Mouse (Mus musculus) hindbrain, embryonic 15.5 days (tissue): ENCODE measurements around the gene Irs3. TPM values are rescaled to one million over a fixed set of nuclear protein-coding genes. Genes with fewer than 3 reads are reported as not detected.

ENCODE experiments used
- ATAC-seq: fragments of 200-750 bp; cut with Nextera tagmentation; 2 replicates; pipeline ENCODE4 v1.8.0; 2017; ENCODE audit warnings: low read depth, moderate number of reproducible peaks, moderate TSS enrichment; ENCODE audit not compliant: low FRiP score
- H3K27ac ChIP-seq: fragments of 300-500 bp; sonication (generic); replicated peaks from 2 replicates; pipeline ENCODE4 v1.5.1; 2015; ENCODE audit warnings: mild to moderate bottlenecking, inconsistent platforms
- H3K27me3 ChIP-seq: fragments of 300-500 bp; sonication (generic); 2 replicates; pipeline ENCODE4 v1.6.1; 2015; ENCODE audit warnings: control low read depth, inconsistent platforms
- H3K36me3 ChIP-seq: fragments of 300-500 bp; sonication (generic); 2 replicates; pipeline ENCODE4 v1.6.1; 2015; ENCODE audit warnings: control low read depth, inconsistent platforms
- H3K4me1 ChIP-seq: fragments of 300-500 bp; sonication (generic); replicated peaks from 2 replicates; pipeline ENCODE4 v1.6.1; 2015; ENCODE audit warnings: control low read depth, inconsistent platforms
- H3K4me2 ChIP-seq: fragments of 300-500 bp; sonication (generic); 2 replicates; pipeline ENCODE4 v1.6.1; 2015; ENCODE audit warnings: moderate library complexity, mild to moderate bottlenecking, inconsistent platforms
- H3K4me3 ChIP-seq: fragments of 300-500 bp; sonication (generic); 2 replicates; pipeline ENCODE4 v1.5.1; 2015; ENCODE audit warnings: mild to moderate bottlenecking, inconsistent platforms
- H3K9ac ChIP-seq: fragments of 300-500 bp; sonication (generic); 2 replicates; pipeline ENCODE4 v1.6.1; 2015; ENCODE audit warnings: inconsistent platforms
- H3K9me3 ChIP-seq: fragments of 300-500 bp; sonication (generic); 2 replicates; pipeline ENCODE4 v1.6.1; 2016; ENCODE audit warnings: control low read depth, inconsistent platforms
- WGBS: fragments of 180-500 bp; shearing (Covaris S2); methylation state at CpG from one replicate; pipeline ENCODE4 v1.1.7; 2015; 5-methylcytosine and 5-hydroxymethylcytosine counted together
- polyA plus RNA-seq: library from polyadenylated mRNA; unstranded; fragments of >200 nt; fragmentation: Nextera tagmentation; extraction: Ambion mirVana; gene quantifications from 2 replicates; pipeline ENCODE4 v1.2.1, GENCODE M21; 2015

Gene Irs3
- polyA plus RNA-seq, 1 experiment from 2014 or later: 0.12 TPM

- peaks cover 23% of the 10 kb centered on the region for H3K4me1 ChIP-seq
- no peaks in the 10 kb centered on the region for H3K36me3 ChIP-seq
- H3K4me2 ChIP-seq: no peak overlapping the region
- no peak for ATAC-seq
- H3K27ac ChIP-seq: no peak overlapping the region
- no peak overlapping the region for H3K4me3 ChIP-seq
- no peaks in the 10 kb centered on the region for H3K27me3 ChIP-seq
- no peaks in the 10 kb centered on the region for H3K9me3 ChIP-seq
- no peak overlapping the region for H3K9ac ChIP-seq
- WGBS: 86% methylated on average over 3 of the region's 3 CpGs
These were observed 33.2 kb upstream of the Irs3 start for GRCm38 (mm10) chr5:137678736-137679135.

- Histone ChIP-seq H3K27me3 (no peaks in the 10 kb centered on the region), H3K9ac (no peak overlapping the region), H3K4me1 (peaks cover 14% of the 10 kb centered on the region), H3K4me2 (no peak overlapping the region), H3K27ac (no peak overlapping the region), H3K36me3 (no peaks in the 10 kb centered on the region), H3K4me3 (no peak overlapping the region), H3K9me3 (no peaks in the 10 kb centered on the region)
- 97% methylated on average over 8 of the region's 8 CpGs for WGBS
- ATAC-seq: no peak
These were observed 32.3 kb upstream of the Irs3 start for GRCm38 (mm10) chr5:137677859-137678258.

GRCm38 (mm10) chr5:137674786-137675185 lies 29.3 kb upstream of the Irs3 start:
- ATAC-seq: no peak
- no peak overlapping the region for H3K27ac ChIP-seq

GRCm38 (mm10) chr5:137673015-137673414 lies 27.5 kb upstream of the Irs3 start:
- WGBS: 93% methylated on average over 6 of the region's 6 CpGs
- Histone ChIP-seq H3K36me3 (no peaks in the 10 kb centered on the region), H3K4me2 (no peak overlapping the region), H3K9me3 (no peaks in the 10 kb centered on the region), H3K9ac (no peak overlapping the region), H3K4me1 (peaks cover 9% of the 10 kb centered on the region; the same call in 1 of the 2 replicates), H3K27me3 (no peaks in the 10 kb centered on the region), H3K4me3 (no peak overlapping the region), H3K27ac (no peak overlapping the region)
- no peak for ATAC-seq

More at GRCm38 (mm10) chr5:137674786-137675185, 29.3 kb upstream of the Irs3 start:
- H3K4me3 ChIP-seq: no peak overlapping the region
- H3K9me3 ChIP-seq: no peaks in the 10 kb centered on the region
- H3K4me2 ChIP-seq: no peak overlapping the region
- no peak overlapping the region for H3K9ac ChIP-seq
- WGBS: 94% methylated on average over 8 of the region's 8 CpGs
- no peaks in the 10 kb centered on the region for H3K27me3 ChIP-seq
- peaks cover 9% of the 10 kb centered on the region; the same call in 1 of the 2 replicates for H3K4me1 ChIP-seq
- no peaks in the 10 kb centered on the region for H3K36me3 ChIP-seq

- Histone ChIP-seq H3K4me2 (no peak overlapping the region), H3K4me1 (peaks cover 9% of the 10 kb centered on the region; the same call in 1 of the 2 replicates), H3K36me3 (no peaks in the 10 kb centered on the region), H3K27me3 (no peaks in the 10 kb centered on the region), H3K9me3 (no peaks in the 10 kb centered on the region), H3K4me3 (no peak overlapping the region), H3K27ac (no peak overlapping the region), H3K9ac (no peak overlapping the region)
- WGBS: 81% methylated on average over 5 of the region's 5 CpGs
- no peak for ATAC-seq
These were observed 26.8 kb upstream of the Irs3 start for GRCm38 (mm10) chr5:137672361-137672760.

GRCm38 (mm10) chr5:137671443-137672240 lies 26.1 kb upstream of the Irs3 start:
- H3K36me3 ChIP-seq: peaks cover 5% of the 10 kb centered on the region
- WGBS: 44% methylated on average over 9 of the region's 9 CpGs
- no peak overlapping the region for H3K4me2 ChIP-seq
- no peak for ATAC-seq
- no peaks in the 10 kb centered on the region for H3K27me3 ChIP-seq
- H3K4me1 ChIP-seq: peaks cover 9% of the 10 kb centered on the region; the same call in 1 of the 2 replicates
- H3K4me3 ChIP-seq: no peak overlapping the region
- no peak overlapping the region for H3K9ac ChIP-seq
- no peaks in the 10 kb centered on the region for H3K9me3 ChIP-seq
- H3K27ac ChIP-seq: no peak overlapping the region

- H3K9me3 ChIP-seq: no peaks in the 10 kb centered on the region
- 92% methylated on average over 1 of the region's 1 CpGs for WGBS
These were observed 24.7 kb upstream of the Irs3 start for GRCm38 (mm10) chr5:137670240-137670639.

GRCm38 (mm10) chr5:137668971-137669370 lies 23.5 kb upstream of the Irs3 start:
- peaks cover 9% of the 10 kb centered on the region; the same call in 1 of the 2 replicates for H3K4me1 ChIP-seq
- H3K4me3 ChIP-seq: no peak overlapping the region
- no peaks in the 10 kb centered on the region for H3K27me3 ChIP-seq
- H3K27ac ChIP-seq: peak overlapping the region; percentile 51; the same call in 1 of the 2 replicates
- H3K9ac ChIP-seq: no peak overlapping the region
- H3K4me2 ChIP-seq: no peak overlapping the region
- peaks cover 25% of the 10 kb centered on the region for H3K36me3 ChIP-seq
- H3K9me3 ChIP-seq: no peaks in the 10 kb centered on the region
- WGBS: 64% methylated on average over 10 of the region's 10 CpGs
- ATAC-seq: no peak

More at GRCm38 (mm10) chr5:137670240-137670639, 24.7 kb upstream of the Irs3 start:
- peaks cover 9% of the 10 kb centered on the region; the same call in 1 of the 2 replicates for H3K4me1 ChIP-seq
- H3K4me3 ChIP-seq: no peak overlapping the region
- H3K4me2 ChIP-seq: no peak overlapping the region
- no peak for ATAC-seq
- H3K27ac ChIP-seq: no peak overlapping the region; the same call in 1 of the 2 replicates
- no peak overlapping the region for H3K9ac ChIP-seq
- H3K27me3 ChIP-seq: no peaks in the 10 kb centered on the region
- peaks cover 18% of the 10 kb centered on the region for H3K36me3 ChIP-seq

GRCm38 (mm10) chr5:137663057-137663456 lies 17.5 kb upstream of the Irs3 start:
- Histone ChIP-seq H3K27ac (no peak overlapping the region), H3K4me3 (no peak overlapping the region), H3K27me3 (no peaks in the 10 kb centered on the region), H3K9ac (no peak overlapping the region), H3K4me1 (no peaks in the 10 kb centered on the region), H3K9me3 (no peaks in the 10 kb centered on the region), H3K4me2 (no peak overlapping the region), H3K36me3 (peaks cover 50% of the 10 kb centered on the region)
- ATAC-seq: no peak
- 74% methylated on average over 9 of the region's 9 CpGs for WGBS

GRCm38 (mm10) chr5:137660064-137660688 lies 14.7 kb upstream of the Irs3 start:
- no peak overlapping the region for H3K27ac ChIP-seq
- 94% methylated on average over 6 of the region's 6 CpGs for WGBS
- no peaks in the 10 kb centered on the region for H3K27me3 ChIP-seq
- no peak overlapping the region for H3K9ac ChIP-seq
- H3K4me3 ChIP-seq: no peak overlapping the region
- peaks cover 32% of the 10 kb centered on the region for H3K36me3 ChIP-seq
- no peak overlapping the region for H3K4me2 ChIP-seq
- ATAC-seq: no peak
- 0 out of 2 replicates have a peak, but pooled peaks cover 3% of the 10 kb centered on the region for H3K4me1 ChIP-seq
- H3K9me3 ChIP-seq: no peaks in the 10 kb centered on the region

- 0 out of 2 replicates have a peak, but pooled peaks cover 3% of the 10 kb centered on the region for H3K4me1 ChIP-seq
- H3K27ac ChIP-seq: 0 out of 2 replicates have a peak overlapping the region, but pooled peaks have one; percentile 50
- H3K9ac ChIP-seq: no peak overlapping the region
- WGBS: 27% methylated on average over 6 of the region's 6 CpGs
- no peak overlapping the region for H3K4me3 ChIP-seq
- no peaks in the 10 kb centered on the region for H3K27me3 ChIP-seq
- H3K9me3 ChIP-seq: no peaks in the 10 kb centered on the region
- H3K36me3 ChIP-seq: peaks cover 23% of the 10 kb centered on the region
- no peak overlapping the region for H3K4me2 ChIP-seq
- ATAC-seq: peak; percentile 35; the same call in 1 of the 2 replicates
These were observed 11.5 kb upstream of the Irs3 start for GRCm38 (mm10) chr5:137656977-137657376.

- no peaks in the 10 kb centered on the region for H3K27me3 ChIP-seq
- ATAC-seq: no peak
- H3K4me2 ChIP-seq: no peak overlapping the region
- no peak overlapping the region for H3K4me3 ChIP-seq
- no peak overlapping the region for H3K9ac ChIP-seq
- no peaks in the 10 kb centered on the region for H3K9me3 ChIP-seq
- H3K36me3 ChIP-seq: peaks cover 23% of the 10 kb centered on the region
- peaks cover 12% of the 10 kb centered on the region for H3K4me1 ChIP-seq
- 77% methylated on average over 7 of the region's 7 CpGs for WGBS
- H3K27ac ChIP-seq: no peak overlapping the region
These were observed 9.2 kb upstream of the Irs3 start for GRCm38 (mm10) chr5:137654746-137655145.
